Mouse (Mus musculus) MEL (cell line): Measurements from ENCODE around the gene P4ha2. TPM values are rescaled to one million over a fixed set of nuclear protein-coding genes. Genes with fewer than 3 reads are reported as not detected.

Source experiments
- DNase-seq: peaks from one replicate; pipeline ENCODE4 v3.0.0; 2011; ENCODE audit warnings: low read depth, low spot score
- H3K27ac ChIP-seq: 2 replicates; pipeline ENCODE4 v1.5.1; 2012; ENCODE audit warnings: low read depth, mild to moderate bottlenecking, control low read depth, low read length, moderate library complexity; ENCODE audit not compliant: control insufficient read depth
- H3K27me3 ChIP-seq, 2 experiments: fragments of 150-350 bp in 1 of 2; sonication (generic) in 1 of 2; 2 replicates each; pipeline ENCODE4 v1.6.1; 2012; ENCODE audit warnings: low read length in 2 of 2, mild to moderate bottlenecking in 2 of 2, improper control_type of control experiment in 1 of 2, moderate library complexity in 1 of 2; ENCODE audit not compliant: insufficient read depth in 2 of 2, control insufficient read depth in 1 of 2
- H3K36me3 ChIP-seq, 2 experiments: 2 replicates each; pipeline ENCODE4 v1.6.1; 2012 to 2014; ENCODE audit warnings: low read length in 2 of 2, improper control_type of control experiment in 1 of 2, inconsistent platforms in 1 of 2, mild to moderate bottlenecking in 1 of 2; ENCODE audit not compliant: insufficient read depth in 2 of 2, control insufficient read depth in 1 of 2
- H3K4me1 ChIP-seq, 2 experiments: fragments of 150-350 bp in 1 of 2; sonication (generic) in 1 of 2; 2 replicates each; pipeline ENCODE4 v1.6.1; 2012; ENCODE audit warnings: low read length in 2 of 2, improper control_type of control experiment in 1 of 2, mild to moderate bottlenecking in 1 of 2; ENCODE audit not compliant: insufficient read depth in 2 of 2, control insufficient read depth in 1 of 2
- H3K4me3 ChIP-seq, 2 experiments: fragments of 150-350 bp in 1 of 2; sonication (generic) in 1 of 2; 2 replicates each; pipeline ENCODE4 v1.5.1; 2012; ENCODE audit warnings: low read depth in 2 of 2, low read length in 2 of 2, mild to moderate bottlenecking in 2 of 2, moderate library complexity in 2 of 2, control low read depth in 1 of 2, improper control_type of control experiment in 1 of 2; ENCODE audit not compliant: control insufficient read depth in 1 of 2, insufficient read depth in 1 of 2
- H3K79me2 ChIP-seq: 2 replicates; pipeline ENCODE4 v1.6.1; 2012; ENCODE audit warnings: mild to moderate bottlenecking, low read length, moderate library complexity; ENCODE audit not compliant: control insufficient read depth, poor library complexity, insufficient read depth
- H3K9ac ChIP-seq: 2 replicates; pipeline ENCODE4 v1.6.1; 2012; ENCODE audit warnings: low read depth, mild to moderate bottlenecking, control low read depth, low read length, moderate library complexity; ENCODE audit not compliant: control insufficient read depth, poor library complexity, severe bottlenecking
- H3K9me3 ChIP-seq: fragments of 150-350 bp; sonication (generic); replicated peaks from 2 replicates; pipeline ENCODE4 v1.6.1; 2012; ENCODE audit warnings: mild to moderate bottlenecking, low read length, improper control_type of control experiment, moderate library complexity; ENCODE audit not compliant: insufficient read depth
- CHD2 ChIP-seq: IDR thresholded peaks from 2 replicates; pipeline ENCODE4 v1.6.1; 2011; ENCODE audit warnings: low read length, improper control_type of control experiment
- CTCF ChIP-seq, 3 experiments: IDR thresholded peaks in 2 of 3; conservative IDR thresholded peaks in 1 of 3; 2 replicates each; pipeline ENCODE4 v1.5.1; 2011 to 2012; ENCODE audit warnings: low read length in 3 of 3, low read depth in 2 of 3, mild to moderate bottlenecking in 2 of 3, improper control_type of control experiment in 1 of 3, inconsistent platforms in 1 of 3, mixed read lengths in 1 of 3, moderate library complexity in 1 of 3; ENCODE audit not compliant: control insufficient read depth in 1 of 3, insufficient read depth in 1 of 3, poor library complexity in 1 of 3, severe bottlenecking in 1 of 3
- E2F4 ChIP-seq: IDR thresholded peaks from 2 replicates; pipeline ENCODE4 v1.6.1; 2011; ENCODE audit warnings: low read depth, low read length, improper control_type of control experiment, borderline replicate concordance
- EP300 ChIP-seq, 2 experiments: IDR thresholded peaks; 2 replicates each; pipeline ENCODE4 v1.6.1; 2011; ENCODE audit warnings: improper control_type of control experiment in 2 of 2, low read length in 2 of 2, low read depth in 1 of 2, mild to moderate bottlenecking in 1 of 2
- ETS1 ChIP-seq: IDR thresholded peaks from 2 replicates; pipeline ENCODE4 v1.6.1; 2012; ENCODE audit warnings: low read depth, mild to moderate bottlenecking, inconsistent platforms, low read length, improper control_type of control experiment, moderate library complexity
- GATA1 ChIP-seq: IDR thresholded peaks from 2 replicates; pipeline ENCODE4 v1.6.1; 2011; ENCODE audit warnings: low read depth, low read length, improper control_type of control experiment
- HCFC1 ChIP-seq: IDR thresholded peaks from 2 replicates; pipeline ENCODE4 v1.6.1; 2012; ENCODE audit warnings: low read depth, mild to moderate bottlenecking, inconsistent platforms, low read length, improper control_type of control experiment, moderate library complexity
- JUND ChIP-seq: IDR thresholded peaks from 2 replicates; pipeline ENCODE4 v1.6.1; 2011; ENCODE audit warnings: low read depth, mild to moderate bottlenecking, improper control_type of control experiment, low read length
- KAT2A ChIP-seq: conservative IDR thresholded peaks from 2 replicates; pipeline ENCODE4 v1.6.1; 2012; ENCODE audit warnings: low read depth, low read length, improper control_type of control experiment, inconsistent platforms
- MAFK ChIP-seq: IDR thresholded peaks from 2 replicates; pipeline ENCODE4 v1.6.1; 2011; ENCODE audit warnings: low read depth, mild to moderate bottlenecking, low read length, improper control_type of control experiment, borderline replicate concordance
- MAZ ChIP-seq: IDR thresholded peaks from 2 replicates; pipeline ENCODE4 v1.6.1; 2012; ENCODE audit warnings: low read depth, mild to moderate bottlenecking, inconsistent platforms, low read length, improper control_type of control experiment
- MEF2A ChIP-seq: IDR thresholded peaks from 2 replicates; pipeline ENCODE4 v1.6.1; 2014; ENCODE audit warnings: low read depth, mild to moderate bottlenecking, inconsistent platforms, low read length, improper control_type of control experiment; ENCODE audit not compliant: poor library complexity, insufficient replicate concordance, severe bottlenecking; ENCODE audit errors: extremely low read depth
- MXI1 ChIP-seq: IDR thresholded peaks from 2 replicates; pipeline ENCODE4 v1.6.1; 2011; ENCODE audit warnings: mild to moderate bottlenecking, low read depth, low read length, improper control_type of control experiment
- MYB ChIP-seq: IDR thresholded peaks from 2 replicates; pipeline ENCODE4 v1.6.1; 2011; ENCODE audit warnings: mild to moderate bottlenecking, low read depth, low read length, improper control_type of control experiment
- MYC ChIP-seq: IDR thresholded peaks from 2 replicates; pipeline ENCODE4 v1.6.1; 2011; ENCODE audit warnings: low read depth, mild to moderate bottlenecking, low read length, improper control_type of control experiment, moderate library complexity
- NELFE ChIP-seq: IDR thresholded peaks from 2 replicates; pipeline ENCODE4 v1.6.1; 2011; ENCODE audit warnings: low read depth, low read length, improper control_type of control experiment
- NRF1 ChIP-seq: IDR thresholded peaks from 2 replicates; pipeline ENCODE4 v1.6.1; 2014; ENCODE audit warnings: low read depth, mild to moderate bottlenecking, inconsistent platforms, low read length, improper control_type of control experiment, moderate library complexity; ENCODE audit not compliant: poor library complexity, insufficient read depth, severe bottlenecking
- POLR2A ChIP-seq, 2 experiments: IDR thresholded peaks; 2 replicates each; pipeline ENCODE4 v1.6.1; 2011 to 2012; ENCODE audit warnings: low read length in 2 of 2, mild to moderate bottlenecking in 2 of 2, control low read depth in 1 of 2, improper control_type of control experiment in 1 of 2, low read depth in 1 of 2, moderate library complexity in 1 of 2; ENCODE audit not compliant: control insufficient read depth in 1 of 2, insufficient read depth in 1 of 2, poor library complexity in 1 of 2
- POLR2AphosphoS2 ChIP-seq: IDR thresholded peaks from 2 replicates; pipeline ENCODE4 v1.6.1; 2011; ENCODE audit warnings: low read length, improper control_type of control experiment
- POLR2AphosphoS5 ChIP-seq: IDR thresholded peaks from 2 replicates; pipeline ENCODE4 v1.6.1; 2012; ENCODE audit warnings: low read depth, borderline replicate concordance, mild to moderate bottlenecking, inconsistent platforms, low read length, moderate library complexity, mixed read lengths
- RAD21 ChIP-seq: IDR thresholded peaks from 2 replicates; pipeline ENCODE4 v1.6.1; 2011; ENCODE audit warnings: mild to moderate bottlenecking, low read depth, low read length, improper control_type of control experiment
- SMC3 ChIP-seq: IDR thresholded peaks from 2 replicates; pipeline ENCODE4 v1.6.1; 2011; ENCODE audit warnings: low read depth, low read length, improper control_type of control experiment
- TCF12 ChIP-seq: IDR thresholded peaks from 2 replicates; pipeline ENCODE4 v1.6.1; 2014; ENCODE audit warnings: low read depth, mild to moderate bottlenecking, inconsistent platforms, low read length, improper control_type of control experiment, moderate library complexity
- UBTF ChIP-seq: IDR thresholded peaks from 2 replicates; pipeline ENCODE4 v1.6.1; 2012; ENCODE audit warnings: low read depth, mild to moderate bottlenecking, inconsistent platforms, low read length, improper control_type of control experiment, moderate library complexity, borderline replicate concordance; ENCODE audit not compliant: insufficient read depth
- ZC3H11A ChIP-seq: IDR thresholded peaks from 2 replicates; pipeline ENCODE4 v1.6.1; 2012; ENCODE audit warnings: low read depth, mild to moderate bottlenecking, inconsistent platforms, low read length, improper control_type of control experiment
- ZKSCAN1 ChIP-seq: IDR thresholded peaks from 2 replicates; pipeline ENCODE4 v1.6.1; 2012; ENCODE audit warnings: low read depth, mild to moderate bottlenecking, inconsistent platforms, low read length, improper control_type of control experiment, moderate library complexity
- ZMIZ1 ChIP-seq: IDR thresholded peaks from 2 replicates; pipeline ENCODE4 v1.6.1; 2012; ENCODE audit warnings: low read depth, mild to moderate bottlenecking, inconsistent platforms, low read length, improper control_type of control experiment, moderate library complexity
- ZNF384 ChIP-seq: IDR thresholded peaks from 2 replicates; pipeline ENCODE4 v1.6.1; 2012; ENCODE audit warnings: low read depth, mild to moderate bottlenecking, inconsistent platforms, low read length, improper control_type of control experiment
- polyA plus RNA-seq, 2 experiments: library from polyadenylated mRNA; stranded (reverse) in 1 of 2; unstranded in 1 of 2; fragments of >175 nt in 1 of 2; fragments of >200 nt in 1 of 2; gene quantifications; 2 replicates each; pipeline versions ENCODE4 v1.2.1 to v1.2.4; 2012; ENCODE audit warnings: low replicate concordance in 2 of 2, low read depth in 1 of 2; ENCODE audit not compliant: insufficient read length in 2 of 2, insufficient read depth in 1 of 2, missing spikeins in 1 of 2
- total RNA-seq: library from RNA; depleted of rRNA; stranded (reverse); fragments of 300-350 nt; gene quantifications from 2 replicates; pipeline ENCODE4 v1.2.3, GENCODE M21; 2012

The P4ha2 gene
- total and polyA plus RNA-seq, 3 experiments = 18.6 to 57.8 TPM; not detected in 1

DNA sequence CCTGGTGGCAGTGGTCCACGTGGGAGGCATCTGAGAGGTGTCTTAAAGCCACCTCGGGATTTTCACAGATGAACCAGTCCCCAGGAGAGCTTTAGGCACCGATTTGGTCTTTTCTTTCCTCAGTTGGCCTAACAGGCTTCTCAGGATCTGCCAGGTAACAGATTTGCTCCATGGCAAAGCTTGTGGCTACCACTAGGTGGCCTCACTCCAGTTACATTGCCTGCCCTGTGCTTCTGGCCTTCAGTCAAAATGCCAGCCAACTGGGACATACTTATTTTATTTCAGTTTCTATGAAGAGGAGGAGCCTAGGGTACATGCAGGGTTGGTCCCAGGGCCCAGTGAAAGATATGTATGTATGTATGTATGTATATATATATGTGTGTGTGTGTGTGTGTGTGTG, 6.9 kb upstream of the P4ha2 start:
- peaks cover 0 to 15% of the 10 kb centered on the region in 2 experiments; a peak in 2 of 4 replicates for H3K36me3 ChIP-seq
- peaks cover 7 to 19% of the 10 kb centered on the region in 2 experiments for H3K4me1 ChIP-seq
- DNase-seq = peak; percentile 81
- no peak overlapping the region for H3K27ac ChIP-seq
- H3K79me2 ChIP-seq = no peaks in the 10 kb centered on the region
- 0 out of 2 replicates have a peak, but pooled peaks have one; percentile 8 for TF ChIP-seq MXI1
- no peak for TF ChIP-seq GATA1
- no peak for TF ChIP-seq E2F4
- TF ChIP-seq MYB = no peak
- peak; percentile 85 to 93 (median 90) for TF ChIP-seq CTCF (IDR thresholded peaks at IDR 0.05 in 2 of 3, conservative IDR thresholded peaks at IDR 0.05 in 1 of 3; ENCODE audit: control insufficient read depth in 1 of 3, insufficient read depth in 1 of 3, low read depth in 2 of 3, low read length in 3 of 3, poor library complexity in 1 of 3, severe bottlenecking in 1 of 3)
- peak; percentile 54 for TF ChIP-seq RAD21
- TF ChIP-seq TCF12 = no peak
- TF ChIP-seq SMC3 = peak; percentile 79
- TF ChIP-seq ZC3H11A = peak; percentile 16; the same call in 1 of the 2 replicates
- no peaks in the 10 kb centered on the region for H3K27me3 ChIP-seq
- no peak overlapping the region; a peak in 1 of 4 replicates for H3K4me3 ChIP-seq
- no peaks in the 10 kb centered on the region for H3K9me3 ChIP-seq
- no peak overlapping the region for H3K9ac ChIP-seq

DNA sequence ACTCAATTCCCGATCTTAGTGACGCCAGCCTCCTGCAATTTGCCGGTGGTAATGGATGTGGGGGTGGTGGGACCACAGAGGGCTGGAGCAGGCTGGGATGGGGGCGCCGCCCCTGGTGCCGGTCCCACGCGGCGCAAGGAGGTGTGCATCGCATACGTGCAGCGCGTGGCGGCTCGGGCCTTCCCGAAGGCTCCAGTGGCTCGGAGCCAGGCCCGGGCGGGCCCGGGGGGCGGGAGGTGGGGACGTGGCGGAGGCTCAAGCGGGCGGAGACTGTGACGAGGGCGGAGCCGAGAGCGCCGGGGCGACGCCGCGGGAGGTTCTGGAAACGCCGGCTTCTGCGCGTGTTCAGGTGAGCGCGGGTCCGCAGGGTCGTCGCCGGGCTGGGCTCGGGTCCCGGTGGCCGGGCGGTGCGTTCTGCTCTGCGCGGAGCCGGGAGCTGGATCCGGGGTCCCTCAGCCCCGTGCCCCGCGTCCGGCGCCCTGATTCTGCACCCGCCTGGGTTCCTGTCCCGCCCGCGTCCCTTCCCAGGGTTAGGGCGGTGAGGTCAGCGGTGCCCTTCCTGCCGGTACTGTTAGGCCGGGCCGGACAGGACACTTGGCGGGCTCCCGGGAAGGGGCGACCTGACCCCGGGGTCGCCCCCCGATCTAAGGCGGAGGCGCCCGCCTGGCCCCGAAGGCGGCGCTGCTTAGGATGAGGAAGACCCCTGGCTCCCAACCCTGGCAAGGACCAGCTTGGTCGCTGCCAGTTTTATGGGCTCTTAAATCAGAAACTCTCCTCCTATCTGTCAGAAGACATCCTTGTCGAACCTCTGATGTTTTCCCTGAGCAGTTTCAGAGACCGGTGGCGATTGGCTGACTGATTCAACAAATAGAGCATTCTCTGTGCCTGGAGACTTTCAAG, 1.0 kb downstream of the P4ha2 start:
- Histone ChIP-seq H3K9me3 (no peaks in the 10 kb centered on the region), H3K27me3 (0 out of 4 replicates have a peak, but pooled peaks cover 0 to 2% of the 10 kb centered on the region in 2 experiments)
- TF ChIP-seq CHD2 (no peak), HCFC1 (peak; percentile 41; the same call in 1 of the 2 replicates), MEF2A (no peak), JUND (no peak), ZKSCAN1 (no peak), UBTF (0 out of 2 replicates have a peak, but pooled peaks have one; percentile 62), POLR2AphosphoS2 (no peak), ZMIZ1 (peak; percentile 62; the same call in 1 of the 2 replicates), CTCF (IDR thresholded peaks at IDR 0.05 in 2 of 3, conservative IDR thresholded peaks at IDR 0.05 in 1 of 3; ENCODE audit: control insufficient read depth in 1 of 3, insufficient read depth in 1 of 3, low read depth in 2 of 3, low read length in 3 of 3, poor library complexity in 1 of 3, severe bottlenecking in 1 of 3) (no peak), EP300 (IDR thresholded peaks at IDR 0.05; ENCODE audit: low read depth in 1 of 2, low read length in 2 of 2) (no peak), NRF1 (peak; percentile 50), ETS1 (peak; percentile 33; the same call in 1 of the 2 replicates), POLR2A (IDR thresholded peaks at IDR 0.05; ENCODE audit: control insufficient read depth in 1 of 2, insufficient read depth in 1 of 2, low read depth in 1 of 2, low read length in 2 of 2, poor library complexity in 1 of 2) (peak in 1 of 2 experiments; percentile 37; a peak in 1 of 4 replicates), MYC (peak; percentile 23; the same call in 1 of the 2 replicates), KAT2A (no peak), NELFE (0 out of 2 replicates have a peak, but pooled peaks have one; percentile 40), POLR2AphosphoS5 (no peak), MAZ (peak; percentile 17; the same call in 1 of the 2 replicates), ZNF384 (no peak), MAFK (no peak)

More for the DNA sequence above, 1.0 kb downstream of the P4ha2 start:
- H3K4me3 ChIP-seq = peak overlapping the region; percentile 65 to 95
- H3K4me1 ChIP-seq = peaks cover 13 to 22% of the 10 kb centered on the region in 2 experiments
- peak; percentile 88 for DNase-seq
- no peak overlapping the region for H3K27ac ChIP-seq
- H3K9ac ChIP-seq = peak overlapping the region; percentile 53
- H3K36me3 ChIP-seq = peaks cover 0 to 14% of the 10 kb centered on the region in 2 experiments; a peak in 2 of 4 replicates
- H3K79me2 ChIP-seq = no peaks in the 10 kb centered on the region
